Mouse (Mus musculus) liver, postnatal 0 days (tissue): ENCODE measurements around the gene Cacul1. TPM values are rescaled to one million over a fixed set of nuclear protein-coding genes. Genes with fewer than 3 reads are reported as not detected.

Source experiments
- ATAC-seq: fragments of 200-750 bp; cut with Nextera tagmentation; 2 replicates; pipeline ENCODE4 v1.8.0; 2017; ENCODE audit warnings: mild to moderate bottlenecking, moderate library complexity
- DNase-seq: peaks from one replicate; pipeline ENCODE4 v3.0.0-alpha.2; 2016
- H3K27ac ChIP-seq: fragments of 300-500 bp; sonication (generic); 2 replicates; pipeline ENCODE4 v1.5.1; 2014; ENCODE audit warnings: antibody characterized with exemption, moderate library complexity, mild to moderate bottlenecking, low read depth
- H3K27me3 ChIP-seq: fragments of 300-500 bp; sonication (generic); 2 replicates; pipeline ENCODE4 v1.6.1; 2014; ENCODE audit warnings: low read length, control low read depth, mixed read lengths; ENCODE audit not compliant: insufficient read depth
- H3K36me3 ChIP-seq: fragments of 300-500 bp; sonication (generic); replicated peaks from 2 replicates; pipeline ENCODE4 v1.6.1; 2014; ENCODE audit warnings: mild to moderate bottlenecking, control low read depth, low read length, moderate library complexity, mixed read lengths; ENCODE audit not compliant: insufficient read depth
- H3K4me1 ChIP-seq: fragments of 300-500 bp; sonication (generic); 2 replicates; pipeline ENCODE4 v1.6.1; 2014; ENCODE audit warnings: antibody characterized with exemption, mild to moderate bottlenecking, control low read depth; ENCODE audit not compliant: insufficient read depth
- H3K4me2 ChIP-seq: fragments of 300-500 bp; sonication (generic); 2 replicates; pipeline ENCODE4 v1.6.1; 2014; ENCODE audit warnings: low read depth, mild to moderate bottlenecking, low read length, moderate library complexity, mixed read lengths
- H3K4me3 ChIP-seq: fragments of 300-500 bp; sonication (generic); 2 replicates; pipeline ENCODE4 v1.5.1; 2014; ENCODE audit warnings: low read depth, low read length
- H3K9ac ChIP-seq: fragments of 300-500 bp; sonication (generic); replicated peaks from 2 replicates; pipeline ENCODE4 v1.6.1; 2014; ENCODE audit warnings: mild to moderate bottlenecking, moderate library complexity
- H3K9me3 ChIP-seq: fragments of 300-500 bp; sonication (generic); 2 replicates; pipeline ENCODE4 v1.6.1; 2016; ENCODE audit warnings: mild to moderate bottlenecking, control low read depth, low read length, mixed read lengths
- CTCF ChIP-seq: sonication (generic); IDR thresholded peaks from 2 replicates; pipeline ENCODE4 v1.5.1; 2016; ENCODE audit warnings: antibody characterized with exemption, low read depth
- EP300 ChIP-seq: IDR thresholded peaks from 2 replicates; pipeline ENCODE4 v1.6.1; 2016; ENCODE audit warnings: antibody characterized with exemption, low read depth, mild to moderate bottlenecking
- WGBS: fragments of 180-500 bp; shearing (Covaris S2); extraction: QIAGEN DNeasy Blood & Tissue Kit; methylation state at CpG from one replicate; pipeline ENCODE4 v1.1.7; 2014; ENCODE audit not compliant: insufficient replicate concordance; 5-methylcytosine and 5-hydroxymethylcytosine counted together
- polyA plus RNA-seq: library from polyadenylated mRNA; unstranded; fragments of >200 nt; fragmentation: Nextera tagmentation; extraction: Ambion mirVana; gene quantifications from 2 replicates; pipeline ENCODE4 v1.2.1, GENCODE M21; 2015

Gene Cacul1
- polyA plus RNA-seq, 1 experiment from 2014 or later, result 7.8 TPM

- ATAC-seq (no peak), DNase-seq (peak; percentile 69)
- Histone ChIP-seq H3K4me2 (no peak overlapping the region), H3K27me3 (no peaks in the 10 kb centered on the region), H3K4me1 (no peaks in the 10 kb centered on the region), H3K9me3 (no peaks in the 10 kb centered on the region), H3K36me3 (peaks cover 13% of the 10 kb centered on the region; the same call in 1 of the 2 replicates), H3K9ac (no peak overlapping the region), H3K27ac (no peak overlapping the region), H3K4me3 (no peak overlapping the region)
- TF ChIP-seq CTCF (peak; percentile 78), EP300 (no peak)
These were observed 27.3 kb downstream of the Cacul1 start for GRCm38 (mm10) chr19:60553501-60553900.

GRCm38 (mm10) chr19:60543302-60543701 lies 37.5 kb downstream of the Cacul1 start:
- Histone ChIP-seq H3K9me3 (no peaks in the 10 kb centered on the region), H3K4me2 (no peak overlapping the region), H3K9ac (no peak overlapping the region), H3K4me1 (no peaks in the 10 kb centered on the region), H3K4me3 (no peak overlapping the region), H3K27me3 (no peaks in the 10 kb centered on the region), H3K27ac (no peak overlapping the region), H3K36me3 (peaks cover 14% of the 10 kb centered on the region)
- TF ChIP-seq CTCF (peak; percentile 49), EP300 (no peak)
- WGBS, result 80% methylated on average over 2 of the region's 2 CpGs
- DNase-seq, result no peak
- ATAC-seq, result no peak

DNA sequence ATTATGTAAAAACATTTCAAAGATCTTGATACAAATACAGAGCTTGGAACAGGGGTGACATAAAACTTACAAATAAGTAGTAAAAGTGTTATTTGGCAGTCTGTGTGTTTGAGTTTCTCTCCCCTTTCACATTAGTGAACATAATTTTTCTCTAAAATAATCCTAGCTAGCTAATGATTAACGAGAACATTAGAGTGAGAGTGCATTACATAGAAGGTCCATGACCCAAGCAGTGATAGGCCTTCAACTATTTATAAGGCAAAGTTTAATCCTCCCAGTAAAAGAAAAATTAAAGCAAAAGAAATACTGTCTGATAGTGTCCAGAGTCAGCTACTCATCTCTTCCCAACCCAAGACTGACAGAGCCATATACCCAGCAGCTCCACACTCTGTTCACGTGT lies 48.9 kb downstream of the Cacul1 start:
- Histone ChIP-seq H3K36me3 (peaks cover 23% of the 10 kb centered on the region), H3K4me3 (no peak overlapping the region), H3K27me3 (no peaks in the 10 kb centered on the region), H3K9ac (no peak overlapping the region), H3K4me2 (no peak overlapping the region), H3K27ac (no peak overlapping the region), H3K9me3 (no peaks in the 10 kb centered on the region), H3K4me1 (no peaks in the 10 kb centered on the region)
- ATAC-seq (no peak; the same call in 1 of the 2 replicates), DNase-seq (no peak)
- 85% methylated on average over 2 of the region's 2 CpGs for WGBS
- TF ChIP-seq CTCF, result no peak
- TF ChIP-seq EP300, result no peak

DNA sequence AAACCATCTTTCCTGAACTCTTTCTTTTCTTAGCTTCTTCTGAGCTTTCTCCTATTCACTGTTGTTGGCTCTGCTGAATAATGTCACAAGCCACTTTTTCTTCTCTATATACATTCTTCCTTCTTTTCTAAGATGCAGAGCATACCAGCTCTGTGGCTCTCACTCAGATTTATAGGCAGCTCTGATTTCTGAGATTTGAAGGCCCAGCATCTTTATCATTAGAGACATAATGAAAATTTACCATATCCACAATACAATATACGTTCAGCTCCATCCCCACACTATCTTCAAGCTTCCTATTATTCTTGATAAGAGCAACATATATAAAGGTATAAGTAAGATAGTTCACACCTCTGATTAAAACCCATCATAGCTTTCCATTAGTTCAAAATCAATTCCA lies 50.7 kb downstream of the Cacul1 start:
- Histone ChIP-seq H3K27ac (no peak overlapping the region), H3K27me3 (no peaks in the 10 kb centered on the region), H3K4me2 (no peak overlapping the region), H3K9ac (no peak overlapping the region), H3K4me1 (no peaks in the 10 kb centered on the region), H3K9me3 (no peaks in the 10 kb centered on the region), H3K4me3 (no peak overlapping the region), H3K36me3 (peaks cover 27% of the 10 kb centered on the region)
- ATAC-seq (no peak), DNase-seq (no peak)
- TF ChIP-seq CTCF (no peak), EP300 (no peak)
- 79% methylated on average over 1 of the region's 1 CpGs for WGBS

DNA sequence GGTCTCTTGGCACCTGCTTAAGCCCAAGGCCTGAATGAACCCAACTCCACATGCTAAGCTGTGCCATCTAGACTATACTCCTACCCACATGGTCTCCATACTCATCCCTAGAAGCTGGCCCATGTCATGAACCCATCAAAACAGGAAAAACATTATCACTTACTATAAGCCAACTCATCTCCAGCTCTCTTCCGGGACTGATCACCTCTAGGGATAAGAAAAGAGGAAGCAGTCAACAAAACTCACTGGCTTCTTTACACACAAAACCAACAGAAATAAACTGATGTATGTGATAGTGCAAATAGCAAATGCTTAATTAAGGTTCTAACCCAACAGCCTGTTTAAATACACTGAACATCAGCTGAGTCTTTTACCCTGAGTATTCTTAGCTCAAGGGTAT lies 51.5 kb downstream of the Cacul1 start:
- 47% methylated on average over 1 of the region's 1 CpGs for WGBS
- Histone ChIP-seq H3K27me3 (no peaks in the 10 kb centered on the region), H3K9me3 (no peaks in the 10 kb centered on the region), H3K4me3 (no peak overlapping the region), H3K4me2 (no peak overlapping the region), H3K9ac (no peak overlapping the region), H3K27ac (no peak overlapping the region), H3K4me1 (no peaks in the 10 kb centered on the region), H3K36me3 (peaks cover 29% of the 10 kb centered on the region)
- TF ChIP-seq EP300 (no peak), CTCF (no peak)
- ATAC-seq (no peak), DNase-seq (no peak)

DNA sequence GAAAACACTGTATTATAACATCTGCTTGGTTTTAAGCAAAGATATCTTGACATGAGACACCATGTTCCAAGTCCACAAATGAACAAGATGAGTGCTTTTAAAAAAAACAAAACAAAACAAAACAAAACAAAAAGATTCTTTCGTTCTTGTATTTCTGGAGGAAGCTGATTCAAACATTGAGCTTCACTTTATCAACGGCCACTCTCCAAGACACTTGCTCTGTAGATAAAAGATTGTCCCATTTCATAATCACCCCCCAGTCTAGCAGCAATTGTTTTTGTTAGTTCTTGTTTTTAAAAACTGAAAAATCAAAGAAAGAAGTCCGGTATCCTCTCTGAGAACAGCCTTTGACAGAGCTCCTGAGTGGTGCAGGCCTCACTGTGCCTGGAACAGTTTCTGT lies 52.2 kb downstream of the Cacul1 start:
- peaks cover 26% of the 10 kb centered on the region for H3K36me3 ChIP-seq
- no peak overlapping the region for H3K4me2 ChIP-seq
- H3K4me1 ChIP-seq, result no peaks in the 10 kb centered on the region
- H3K27ac ChIP-seq, result no peak overlapping the region
- no peaks in the 10 kb centered on the region for H3K27me3 ChIP-seq
- no peak for TF ChIP-seq EP300
- no peak for TF ChIP-seq CTCF
- WGBS, result 69% methylated on average over 3 of the region's 3 CpGs
- ATAC-seq (no peak), DNase-seq (no peak)
- no peak overlapping the region for H3K4me3 ChIP-seq
- no peak overlapping the region for H3K9ac ChIP-seq
- H3K9me3 ChIP-seq, result no peaks in the 10 kb centered on the region

DNA sequence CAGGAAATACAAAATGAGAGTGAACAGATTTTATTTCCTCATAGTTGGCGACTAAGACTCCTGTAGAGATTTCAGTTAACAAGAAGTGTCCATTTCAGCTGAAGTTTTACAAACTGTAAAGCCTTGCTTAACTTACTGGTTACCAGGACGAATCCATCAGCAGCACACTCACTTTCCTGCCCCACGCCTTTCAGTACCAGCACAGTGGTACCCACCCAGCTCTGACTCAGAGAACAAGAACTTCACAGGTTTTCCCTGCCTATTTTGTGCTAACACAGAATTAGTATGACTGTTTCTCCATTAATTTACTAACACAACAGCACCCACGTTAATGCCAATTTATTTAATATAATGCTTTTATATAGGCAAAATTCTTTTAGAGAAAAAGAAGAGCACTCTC lies 53.9 kb downstream of the Cacul1 start:
- no peak overlapping the region for H3K4me2 ChIP-seq
- DNase-seq (no peak), ATAC-seq (no peak)
- H3K27ac ChIP-seq, result no peak overlapping the region
- no peaks in the 10 kb centered on the region for H3K9me3 ChIP-seq
- TF ChIP-seq CTCF, result no peak
- no peak for TF ChIP-seq EP300
- H3K36me3 ChIP-seq, result peaks cover 21% of the 10 kb centered on the region
- WGBS, result 76% methylated on average over 4 of the region's 4 CpGs
- H3K4me1 ChIP-seq, result no peaks in the 10 kb centered on the region
- no peaks in the 10 kb centered on the region for H3K27me3 ChIP-seq
- H3K4me3 ChIP-seq, result no peak overlapping the region
- H3K9ac ChIP-seq, result no peak overlapping the region
